Comparison of ENCODE assay signal across 8 mouse cellular contexts in genomic region chr17:14372324-14373145, GRCm38 (mm10).
DNase-seq lines count a peak whose midpoint lies in the region; ATAC-seq lines count a peak whose summit lies in the region.

No protein-coding gene starts in this region.

- no peak overlapping the region for H3K27ac ChIP-seq in hindbrain, embryonic 11.5 days (ENCODE audit: low read depth, low read length)
- no peak overlapping the region for H3K27ac ChIP-seq in midbrain, embryonic 13.5 days

- H3K9me3 ChIP-seq in hindbrain, embryonic 11.5 days (ENCODE audit: control insufficient read depth, low read length) = no peaks in the 10 kb centered on the region
- no peaks in the 10 kb centered on the region for H3K9me3 ChIP-seq in midbrain, embryonic 13.5 days

- 56% methylated on average over 25 of the region's 25 CpGs for WGBS in hindbrain, embryonic 11.5 days
- WGBS in midbrain, embryonic 13.5 days = 46% methylated on average over 25 of the region's 25 CpGs

- no peak overlapping the region for H3K4me3 ChIP-seq in hindbrain, embryonic 11.5 days (ENCODE audit: low read depth, low read length)
- H3K4me3 ChIP-seq in midbrain, embryonic 13.5 days (replicated peaks) = no peak overlapping the region

- H3K4me1 ChIP-seq in hindbrain, embryonic 11.5 days (replicated peaks; ENCODE audit: control insufficient read depth, insufficient read depth, low read length) = 0 out of 2 replicates have a peak, but pooled peaks cover 5% of the 10 kb centered on the region
- peaks cover 12% of the 10 kb centered on the region for H3K4me1 ChIP-seq in midbrain, embryonic 13.5 days (replicated peaks)

- H3K4me2 ChIP-seq in hindbrain, embryonic 11.5 days (replicated peaks; ENCODE audit: low read depth, low read length) = no peak overlapping the region
- H3K4me2 ChIP-seq in midbrain, embryonic 13.5 days (replicated peaks) = peak overlapping the region; percentile 9; the same call in 1 of the 2 replicates

- 0 out of 2 replicates have a peak overlapping the region, but pooled peaks have one; percentile 23 for H3K9ac ChIP-seq in hindbrain, embryonic 11.5 days (ENCODE audit: low read depth, low read length)
- no peak overlapping the region for H3K9ac ChIP-seq in midbrain, embryonic 13.5 days (replicated peaks)

- H3K36me3 ChIP-seq in hindbrain, embryonic 11.5 days (ENCODE audit: control insufficient read depth, insufficient read depth, low read length) = no peaks in the 10 kb centered on the region
- no peaks in the 10 kb centered on the region for H3K36me3 ChIP-seq in midbrain, embryonic 13.5 days

- no peaks in the 10 kb centered on the region for H3K27me3 ChIP-seq in hindbrain, embryonic 11.5 days (ENCODE audit: control insufficient read depth, insufficient read depth, low read length)
- no peaks in the 10 kb centered on the region for H3K27me3 ChIP-seq in midbrain, embryonic 13.5 days

- ATAC-seq in hindbrain, embryonic 11.5 days (ENCODE audit: low FRiP score) = peak; percentile 79
- ATAC-seq in midbrain, embryonic 13.5 days = peak; percentile 82
- no peak for ATAC-seq in CD4-positive, CD25-positive, alpha-beta regulatory T cell, adult 4 months

- peak; percentile 55 for DNase-seq in gastrocnemius, adult 18-20 months (ENCODE audit: low spot score)
- DNase-seq in gastrocnemius, postnatal 4 days (ENCODE audit: low spot score in 2 of 2) = no peak
- peak; percentile 31 for DNase-seq in hindbrain, embryonic 11.5 days (ENCODE audit: low spot score)
- peak; percentile 32 to 39 for DNase-seq in layer of hippocampus, postnatal 14 days (ENCODE audit: low spot score in 2 of 2)
- DNase-seq in retina, postnatal 1 day = no peak
- no peak for DNase-seq in adrenal gland, adult 8-10 months

Comparison
In these comparisons a context has a peak if more than half of its experiments do, and no peak if none do; other contexts are left out.
1. DNase-seq: peak in gastrocnemius, adult 18-20 months (single experiment), hindbrain, embryonic 11.5 days (single experiment) and layer of hippocampus, postnatal 14 days (2 of 2); none in gastrocnemius, postnatal 4 days (0 of 2), retina, postnatal 1 day (single experiment) and adrenal gland, adult 8-10 months (single experiment).